Mouse (Mus musculus): ENCODE data around the gene Rhbg. TPM values are rescaled to one million over a fixed set of nuclear protein-coding genes. Genes with fewer than 3 reads are reported as not detected.

Rhbg gene
- total RNA-seq, 2 experiments from 2014 or later, result not detected

DNA sequence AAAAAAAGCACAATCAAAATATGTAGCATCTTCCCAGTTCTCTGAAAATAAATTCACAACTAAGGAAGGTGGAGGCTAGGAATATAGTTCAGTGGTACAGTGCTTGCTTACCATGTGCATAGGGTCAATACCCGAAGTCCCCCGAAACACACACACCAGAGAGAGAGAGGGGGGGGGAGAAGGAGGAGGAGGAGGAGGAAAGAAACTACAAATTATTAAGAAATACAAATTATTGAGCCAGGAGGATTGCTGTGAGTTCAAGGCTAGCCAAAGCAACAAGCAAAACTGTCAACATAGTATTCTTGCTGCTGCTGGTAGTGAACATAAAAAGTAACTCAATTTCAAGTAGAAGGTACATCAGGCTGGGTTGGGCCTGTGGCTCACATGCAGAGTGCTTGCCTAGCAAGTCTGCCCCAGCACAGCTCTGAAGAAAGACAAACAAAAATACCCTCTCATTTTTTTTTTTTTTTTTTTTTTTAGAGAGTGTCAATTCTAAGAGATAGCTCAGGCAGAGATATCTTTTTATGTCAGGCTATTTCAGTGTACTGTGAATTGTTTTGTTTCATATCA is 54.9 kb downstream of the Rhbg start:
- no peak for ATAC-seq (replicated peaks; ENCODE audit: low FRiP score, low TSS enrichment, poor library complexity, severe bottlenecking)

DNA sequence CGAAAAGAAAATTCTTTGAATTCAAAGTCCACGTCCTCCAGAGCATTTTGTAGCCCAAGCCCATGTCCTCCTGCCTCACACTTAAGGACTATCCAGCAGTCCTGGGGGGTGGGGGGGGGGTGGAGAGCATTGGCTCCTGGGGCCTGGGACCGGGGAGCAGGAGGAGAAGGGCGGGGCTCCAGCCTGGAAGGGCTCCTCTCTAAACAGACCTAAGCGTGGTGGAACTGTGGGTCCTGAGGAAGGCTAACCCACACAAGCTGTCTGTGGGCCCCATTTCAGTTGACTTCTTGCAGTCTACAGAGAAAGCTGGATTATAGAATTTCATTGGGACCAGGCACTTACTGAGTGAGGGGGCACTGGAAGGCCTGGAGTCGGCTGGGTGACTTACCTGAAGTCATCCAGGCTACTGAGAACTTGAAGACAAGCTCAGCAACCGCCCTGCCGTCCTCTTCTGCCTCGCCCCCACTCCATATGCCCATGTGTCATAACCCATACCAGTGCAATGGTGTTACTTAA is 55.9 kb downstream of the Rhbg start:
- no peak for ATAC-seq (replicated peaks; ENCODE audit: low FRiP score, low TSS enrichment, poor library complexity, severe bottlenecking)

DNA sequence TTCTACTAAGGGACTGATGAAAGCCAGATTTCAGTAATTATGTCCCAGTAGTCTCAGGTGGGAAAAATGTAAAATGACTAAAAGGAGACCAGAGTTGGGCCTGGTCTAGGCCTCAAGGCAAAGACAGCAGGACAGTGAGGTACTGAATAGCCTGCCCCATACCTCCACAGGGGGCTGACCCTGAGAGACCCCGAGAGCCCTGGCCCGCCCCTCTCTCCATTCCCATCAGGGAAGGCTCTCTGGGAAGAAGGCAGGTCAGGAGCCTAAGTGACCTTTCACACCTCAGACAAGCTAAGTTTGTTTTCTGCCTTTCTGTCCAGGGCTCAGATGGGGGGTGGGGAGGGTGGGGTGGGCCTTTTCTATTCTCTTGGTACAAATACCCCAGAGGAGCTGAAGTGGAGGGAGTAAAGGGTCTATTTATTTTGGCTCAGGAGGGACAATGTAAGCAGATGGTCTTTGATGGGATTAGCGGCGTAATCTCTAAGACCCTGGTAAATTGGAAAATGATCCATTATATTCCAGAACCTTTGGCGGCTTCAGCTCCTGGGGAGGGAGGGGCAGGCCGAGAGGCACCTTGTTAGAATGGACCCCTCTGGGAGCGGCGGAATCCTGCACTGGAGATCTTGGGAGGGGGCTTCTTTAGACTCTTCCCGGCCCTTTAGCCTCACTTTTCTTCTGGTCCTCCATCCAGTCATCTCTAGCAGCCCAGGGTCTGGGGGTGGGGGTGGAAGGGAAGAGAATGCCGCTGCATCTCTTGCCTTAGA is 56.6 kb downstream of the Rhbg start:
- no peak for ATAC-seq (replicated peaks; ENCODE audit: low FRiP score, low TSS enrichment, poor library complexity, severe bottlenecking)

Other genes starting within 250 kb of the Rhbg start
- gene Hapln2, start 227.1 kb downstream of the Rhbg start, total RNA-seq (2014; fragmentation: Nextera tagmentation), result not detected in 2 replicates
- not detected in 2 replicates for gene Hapln2, start 227.1 kb downstream of the Rhbg start, total RNA-seq (2017)
- gene Gpatch4, start 211.6 kb downstream of the Rhbg start, total RNA-seq (2014; fragmentation: Nextera tagmentation), result 48.6 and 79.2 TPM in 2 replicates
- 81.0 and 81.9 TPM in 2 replicates for gene Gpatch4, start 211.6 kb downstream of the Rhbg start, total RNA-seq (2017)
- gene Naxe, start 196.2 kb downstream of the Rhbg start, total RNA-seq (2014; fragmentation: Nextera tagmentation), result 36.8 and 68.7 TPM in 2 replicates
- 21.8 and 25.8 TPM in 2 replicates for gene Naxe, start 196.2 kb downstream of the Rhbg start, total RNA-seq (2017)
- gene Ttc24, start 176.4 kb downstream of the Rhbg start, total RNA-seq (2014; fragmentation: Nextera tagmentation), result not detected in 2 replicates
- gene Ttc24, start 176.4 kb downstream of the Rhbg start, total RNA-seq (2017), result not detected in 2 replicates
- gene Iqgap3, start 172.7 kb downstream of the Rhbg start, total RNA-seq (2014; fragmentation: Nextera tagmentation), result 9.7 and 16.0 TPM in 2 replicates
- 6.6 and 15.2 TPM in 2 replicates for gene Iqgap3, start 172.7 kb downstream of the Rhbg start, total RNA-seq (2017)
- gene Mef2d, start 112.3 kb downstream of the Rhbg start, total RNA-seq (2014; fragmentation: Nextera tagmentation), result 91.9 and 97.4 TPM in 2 replicates
- gene Mef2d, start 112.3 kb downstream of the Rhbg start, total RNA-seq (2017), result 19.7 and 50.5 TPM in 2 replicates
- not detected in 2 replicates for gene Gm38392, start 32.5 kb upstream of the Rhbg start, total RNA-seq (2014; fragmentation: Nextera tagmentation)
- not detected in 2 replicates for gene Gm38392, start 32.5 kb upstream of the Rhbg start, total RNA-seq (2017)
- 7.2 and 19.5 TPM in 2 replicates for gene Tsacc, start 42.3 kb upstream of the Rhbg start, total RNA-seq (2014; fragmentation: Nextera tagmentation)
- gene Tsacc, start 42.3 kb upstream of the Rhbg start, total RNA-seq (2017), result 9.8 TPM in 1 of 2 replicates, not detected in the other
- gene Cct3, start 42.4 kb upstream of the Rhbg start, total RNA-seq (2014; fragmentation: Nextera tagmentation), result 703 and 802 TPM in 2 replicates
- 484 and 489 TPM in 2 replicates for gene Cct3, start 42.4 kb upstream of the Rhbg start, total RNA-seq (2017)
- 39.2 and 70.5 TPM in 2 replicates for gene Glmp, start 70.3 kb upstream of the Rhbg start, total RNA-seq (2014; fragmentation: Nextera tagmentation)
- 7.0 and 19.7 TPM in 2 replicates for gene Glmp, start 70.3 kb upstream of the Rhbg start, total RNA-seq (2017)
- 1.7 and 7.8 TPM in 2 replicates for gene Tmem79, start 81.4 kb upstream of the Rhbg start, total RNA-seq (2014; fragmentation: Nextera tagmentation)
- 1.4 and 2.0 TPM in 2 replicates for gene Tmem79, start 81.4 kb upstream of the Rhbg start, total RNA-seq (2017)
- 40.7 and 57.5 TPM in 2 replicates for gene Smg5, start 81.6 kb upstream of the Rhbg start, total RNA-seq (2014; fragmentation: Nextera tagmentation)
- 39.0 and 40.9 TPM in 2 replicates for gene Smg5, start 81.6 kb upstream of the Rhbg start, total RNA-seq (2017)
- gene Paqr6, start 109.9 kb upstream of the Rhbg start, total RNA-seq (2014; fragmentation: Nextera tagmentation), result not detected in 2 replicates
- gene Paqr6, start 109.9 kb upstream of the Rhbg start, total RNA-seq (2017), result not detected in 2 replicates
- gene Bglap3, start 118.0 kb upstream of the Rhbg start, total RNA-seq (2014; fragmentation: Nextera tagmentation), result not detected in 2 replicates
- not detected in 2 replicates for gene Bglap3, start 118.0 kb upstream of the Rhbg start, total RNA-seq (2017)
- gene Bglap2, start 124.0 kb upstream of the Rhbg start, total RNA-seq (2014; fragmentation: Nextera tagmentation), result not detected in 2 replicates
- gene Bglap2, start 124.0 kb upstream of the Rhbg start, total RNA-seq (2017), result not detected in 2 replicates
- gene Bglap, start 129.8 kb upstream of the Rhbg start, total RNA-seq (2014; fragmentation: Nextera tagmentation), result 2.8 TPM in 1 of 2 replicates, not detected in the other
- not detected in 2 replicates for gene Bglap, start 129.8 kb upstream of the Rhbg start, total RNA-seq (2017)
- 188 and 207 TPM in 2 replicates for gene Pmf1, start 155.6 kb upstream of the Rhbg start, total RNA-seq (2014; fragmentation: Nextera tagmentation)
- 87.9 and 145 TPM in 2 replicates for gene Pmf1, start 155.6 kb upstream of the Rhbg start, total RNA-seq (2017)
- gene Slc25a44, start 170.4 kb upstream of the Rhbg start, total RNA-seq (2014; fragmentation: Nextera tagmentation), result 28.0 and 30.2 TPM in 2 replicates
- 18.9 and 31.7 TPM in 2 replicates for gene Slc25a44, start 170.4 kb upstream of the Rhbg start, total RNA-seq (2017)
- gene Sema4a, start 206.5 kb upstream of the Rhbg start, total RNA-seq (2014; fragmentation: Nextera tagmentation), result 2.6 and 4.1 TPM in 2 replicates
- gene Sema4a, start 206.5 kb upstream of the Rhbg start, total RNA-seq (2017), result 1.1 and 2.1 TPM in 2 replicates

Data from megakaryocyte-erythroid progenitor cell, adult 5-6 weeks (primary cell).